Mouse (Mus musculus) thymus, postnatal 14 days (tissue): ENCODE data around the gene Fam78a.

ENCODE experiments used
- DNase-seq: peaks from one replicate; pipeline ENCODE4 v3.0.0; 2021

The Fam78a gene

GRCm38 (mm10) chr2:32084111-32084871, at the start of gene Fam78a:
TSS of gene Fam78a (minus strand) at chr2:32084857.
- DNase-seq: peak; percentile 83

- DNase-seq: peak; percentile 95
Observed at GRCm38 (mm10) chr2:32134039-32134438, 49.4 kb upstream of the Fam78a start.

- DNase-seq: peak; percentile 69
Observed at GRCm38 (mm10) chr2:32132567-32132992, 47.9 kb upstream of the Fam78a start.

DNA sequence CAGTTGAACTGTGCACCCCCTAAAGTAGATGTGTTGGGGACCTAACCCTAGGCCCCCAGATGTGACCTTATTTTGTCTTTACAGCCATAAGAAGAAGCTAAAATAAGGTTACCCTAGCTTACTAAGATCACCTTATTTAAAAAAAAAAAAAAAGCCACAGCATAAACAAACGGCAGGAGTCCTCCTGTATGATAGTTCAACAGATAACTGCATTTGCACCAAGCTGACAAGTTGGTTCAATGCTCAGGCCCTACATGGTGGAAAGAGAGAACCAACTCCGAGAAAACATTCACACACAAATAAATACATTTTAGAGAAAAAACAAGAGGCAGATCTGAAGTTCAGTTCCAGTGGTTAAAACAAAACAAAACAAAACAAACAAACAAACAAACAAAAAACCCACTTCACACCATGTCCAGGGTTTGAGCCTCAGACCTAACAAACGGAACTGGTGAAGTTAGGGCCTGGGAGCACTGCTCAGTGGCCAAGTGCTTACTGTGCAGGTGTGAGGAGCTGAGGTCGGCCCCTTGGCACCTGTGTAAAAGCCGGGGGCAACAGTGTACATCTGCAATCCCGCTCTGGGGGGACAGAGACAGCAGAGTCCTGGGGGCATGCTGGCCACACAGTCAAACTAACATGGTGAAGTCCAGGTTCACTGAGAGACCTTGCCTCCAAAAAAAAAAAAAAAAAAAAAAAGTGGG, 47.4 kb upstream of the Fam78a start:
- peak; percentile 55 for DNase-seq

GRCm38 (mm10) chr2:32131205-32131834, 46.7 kb upstream of the Fam78a start:
- DNase-seq: peak; percentile 14

GRCm38 (mm10) chr2:32130435-32130834, 45.8 kb upstream of the Fam78a start:
- DNase-seq: peak; percentile 70

DNA sequence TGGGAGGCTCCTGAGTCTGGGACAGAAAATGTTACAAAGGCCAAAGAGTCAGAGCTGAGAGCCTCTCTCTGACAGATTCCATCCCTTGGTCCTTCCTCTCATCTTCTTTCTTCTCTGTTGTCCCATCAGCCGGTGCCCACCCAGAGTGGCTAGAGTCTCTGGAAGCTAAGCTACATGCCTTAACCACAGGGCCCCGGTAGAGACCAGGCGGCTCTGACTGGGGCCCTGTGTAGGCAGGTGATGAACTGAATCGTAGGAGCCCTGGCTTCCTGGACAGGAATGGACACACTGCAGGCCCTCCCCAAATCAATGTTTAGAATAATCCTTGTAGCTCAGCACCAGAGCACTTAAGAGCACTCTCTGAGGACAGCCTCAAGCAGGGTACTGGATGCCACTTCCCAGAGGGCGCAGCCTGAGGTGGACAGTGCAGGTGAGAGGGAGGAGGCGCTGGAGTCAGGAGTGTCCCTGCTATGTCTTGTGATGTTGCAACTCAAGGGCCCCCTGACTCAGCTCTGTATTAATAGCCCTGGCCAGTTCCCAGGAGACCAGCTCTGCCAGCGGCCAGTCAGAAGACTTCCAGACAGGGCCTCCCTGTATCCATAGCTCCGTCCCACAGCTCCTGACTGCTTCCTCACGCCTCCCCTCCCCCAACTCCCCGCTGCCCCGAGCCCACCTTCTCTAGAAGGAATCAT, 44.9 kb upstream of the Fam78a start:
- no peak for DNase-seq

DNA sequence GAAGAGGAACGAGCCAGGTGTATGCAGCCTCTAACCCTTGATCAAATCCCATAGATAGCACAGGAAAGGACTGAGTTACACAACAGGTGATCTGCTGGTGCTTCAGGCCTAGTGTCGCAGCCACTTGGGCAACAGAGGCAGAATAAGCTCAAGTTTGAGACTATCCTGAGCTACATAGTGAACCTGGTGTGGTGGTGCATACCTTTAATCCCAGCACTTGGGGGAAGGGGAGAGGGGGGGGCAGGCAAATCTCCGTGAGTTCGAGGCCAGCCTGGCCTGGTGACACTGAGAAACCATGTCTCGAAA, 43.8 kb upstream of the Fam78a start:
- DNase-seq: no peak

DNA sequence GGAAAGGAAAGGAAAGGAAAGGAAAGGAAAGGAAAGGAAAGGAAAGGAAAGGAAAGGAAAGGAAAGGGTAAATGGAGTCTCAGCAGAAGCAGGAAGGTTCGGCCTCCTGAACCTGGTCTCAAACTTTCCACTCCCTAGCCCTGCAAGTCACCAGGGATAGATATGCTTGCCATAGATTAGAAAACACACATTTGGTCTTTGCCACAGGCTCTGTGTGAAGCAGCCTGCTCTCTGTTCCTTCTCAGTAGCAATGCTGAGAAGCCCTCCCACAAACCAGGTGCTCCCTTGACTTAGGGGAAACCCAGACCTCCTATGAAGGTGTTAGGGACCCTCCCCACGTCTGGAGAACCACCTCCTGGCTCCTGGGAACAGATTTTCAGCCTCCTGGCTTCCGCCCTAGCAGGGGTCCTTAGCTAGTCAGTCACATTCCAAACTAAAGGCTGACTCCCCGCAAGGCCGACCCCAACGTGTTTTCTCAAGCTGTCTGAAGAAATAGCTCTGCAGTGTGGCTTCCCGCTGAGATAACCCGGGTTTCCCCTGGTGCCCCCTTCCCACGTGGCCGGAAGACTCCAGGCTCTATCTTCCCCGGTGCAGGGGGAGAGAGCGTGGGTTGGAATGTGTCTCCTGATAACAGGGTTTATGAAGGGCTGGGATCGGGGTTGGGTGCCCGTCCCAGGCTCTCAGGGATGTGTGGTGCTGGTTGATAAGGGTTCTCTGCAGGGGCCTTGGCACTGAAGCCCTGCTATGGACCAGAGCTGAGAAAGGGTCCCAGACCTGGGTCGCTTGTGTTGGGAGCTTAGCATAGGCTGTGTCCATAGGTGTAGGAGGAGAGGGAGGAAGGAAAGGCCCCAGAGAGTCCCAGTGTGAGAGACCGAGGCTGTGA, 43.2 kb upstream of the Fam78a start:
- peak; percentile 49 for DNase-seq

GRCm38 (mm10) chr2:32121785-32122184, 37.1 kb upstream of the Fam78a start:
- no peak for DNase-seq

- peak; percentile 59 for DNase-seq
Observed at GRCm38 (mm10) chr2:32121150-32121549, 36.5 kb upstream of the Fam78a start.

DNA sequence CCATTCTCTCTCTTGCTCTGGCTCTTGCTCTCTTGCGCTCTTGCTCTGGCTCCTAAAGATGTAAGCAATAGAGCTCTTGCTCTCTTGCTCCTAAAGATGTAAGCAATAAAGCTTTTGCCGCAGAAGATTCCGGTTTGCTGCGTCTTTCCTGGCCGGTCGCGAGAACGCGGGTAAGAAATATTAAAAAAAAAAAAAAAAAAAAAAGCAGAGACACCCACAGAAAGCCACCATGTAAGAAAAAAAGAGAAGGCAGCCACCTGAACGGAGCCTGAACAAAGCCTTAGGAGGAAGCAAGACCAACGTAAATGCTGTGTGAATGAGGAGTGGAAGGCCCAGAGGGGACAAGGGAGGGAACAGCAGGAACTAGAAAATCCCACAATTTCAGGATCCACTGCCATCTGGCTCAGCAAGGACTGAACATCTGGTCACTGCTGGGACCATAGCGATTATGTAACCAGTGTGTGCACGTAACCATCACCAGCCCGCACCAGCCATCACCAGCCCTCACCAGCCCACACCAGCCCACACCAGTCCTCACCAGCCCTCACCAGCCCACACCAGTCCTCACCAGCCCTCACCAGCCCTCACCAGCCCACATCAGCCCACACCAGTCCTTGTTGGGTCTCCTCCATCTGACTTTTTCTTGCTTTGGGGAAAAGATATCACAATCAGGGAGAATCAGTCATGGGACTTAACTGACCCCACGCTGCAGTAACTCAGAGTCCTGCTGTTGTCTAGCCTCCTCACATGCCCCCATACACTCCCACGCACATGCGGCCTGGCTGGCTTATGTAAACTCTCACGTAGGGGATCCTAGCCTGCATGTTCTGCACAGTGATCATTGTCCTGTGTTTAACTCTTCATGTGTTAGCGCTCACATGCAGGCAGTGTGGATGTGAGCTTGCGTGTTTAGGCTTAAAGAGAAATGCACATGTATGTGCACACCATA, 35.4 kb upstream of the Fam78a start:
- no peak for DNase-seq

DNA sequence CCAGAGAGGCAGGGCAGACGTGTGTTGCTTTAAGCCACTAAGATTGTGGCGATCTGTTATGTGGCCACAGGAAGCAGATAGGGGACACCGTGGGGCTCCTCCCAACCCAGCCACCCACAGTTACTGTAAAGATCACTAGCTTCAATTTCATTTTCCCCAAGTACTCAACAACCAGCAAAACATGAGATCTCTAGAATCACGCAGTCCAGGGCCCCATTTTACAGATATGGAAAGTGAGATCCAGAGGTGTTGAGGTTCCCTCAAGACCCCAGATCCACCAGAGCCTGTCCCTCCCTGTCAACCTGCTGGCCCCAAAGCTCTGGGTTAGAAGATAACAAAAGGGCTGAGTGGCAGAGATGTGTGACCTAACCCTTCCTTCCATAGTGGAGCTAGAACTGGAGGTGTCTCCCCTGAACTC, 31.2 kb upstream of the Fam78a start:
- no peak for DNase-seq

- DNase-seq: no peak
Observed at GRCm38 (mm10) chr2:32112548-32112947, 27.9 kb upstream of the Fam78a start.

DNA sequence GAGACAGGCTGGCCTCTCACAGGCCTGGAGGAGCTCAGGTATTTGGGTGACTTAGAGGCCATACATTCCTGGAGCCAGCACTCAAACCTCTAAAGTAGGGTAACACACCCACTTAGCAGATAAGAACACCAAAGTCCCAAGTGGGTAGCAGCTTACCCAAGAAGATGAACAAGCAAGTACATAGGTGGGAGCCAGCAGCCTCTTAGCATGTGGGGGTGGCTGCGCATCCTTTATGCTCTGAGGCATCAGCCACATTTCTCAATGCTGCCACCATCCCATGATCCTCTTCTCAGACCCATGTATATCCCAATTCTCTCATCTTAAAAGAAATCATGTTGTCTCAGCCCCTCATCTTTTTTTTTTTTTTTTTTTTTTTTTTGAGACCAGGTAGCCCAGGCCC, 26.6 kb upstream of the Fam78a start:
- DNase-seq: no peak

- no peak for DNase-seq
Observed at GRCm38 (mm10) chr2:32105930-32106329, 21.3 kb upstream of the Fam78a start.

DNA sequence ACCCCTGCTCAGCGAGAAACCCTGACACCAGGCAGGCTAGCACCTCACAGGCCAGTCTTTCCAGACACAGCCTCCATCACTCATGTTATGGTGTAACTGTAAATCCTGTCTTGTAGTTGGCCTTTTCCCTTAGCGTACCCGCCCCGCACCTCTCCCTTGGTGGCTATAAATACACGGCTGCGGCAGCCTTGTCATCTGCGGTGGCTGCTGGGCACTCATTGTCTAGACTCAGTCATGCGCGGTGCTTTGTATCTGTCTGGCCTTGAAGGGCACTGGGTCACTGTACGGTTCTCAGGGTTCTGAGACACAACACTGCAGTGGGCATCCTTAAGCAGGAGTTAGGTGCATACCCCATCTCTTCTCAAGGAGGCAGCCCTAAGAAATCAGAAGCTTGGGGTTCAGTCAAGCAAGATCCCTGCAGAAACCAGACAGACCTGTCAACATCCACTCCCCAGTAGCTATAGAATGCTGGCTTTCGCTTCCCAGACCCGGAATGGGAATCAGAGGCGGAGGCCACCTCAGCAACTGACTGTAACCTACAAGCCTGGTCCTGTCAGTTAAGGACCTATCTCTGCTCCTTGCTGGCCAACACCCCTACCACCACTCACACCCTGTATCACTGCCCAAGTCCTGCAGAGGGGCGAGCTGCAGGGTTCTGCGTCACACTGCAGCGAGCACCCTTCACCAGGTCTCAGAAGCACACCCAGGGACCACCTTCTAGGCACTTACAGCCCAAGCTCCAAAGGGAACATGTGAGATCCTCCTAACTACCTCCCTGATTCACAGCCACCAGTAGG, 20.7 kb upstream of the Fam78a start:
- no peak for DNase-seq

DNA sequence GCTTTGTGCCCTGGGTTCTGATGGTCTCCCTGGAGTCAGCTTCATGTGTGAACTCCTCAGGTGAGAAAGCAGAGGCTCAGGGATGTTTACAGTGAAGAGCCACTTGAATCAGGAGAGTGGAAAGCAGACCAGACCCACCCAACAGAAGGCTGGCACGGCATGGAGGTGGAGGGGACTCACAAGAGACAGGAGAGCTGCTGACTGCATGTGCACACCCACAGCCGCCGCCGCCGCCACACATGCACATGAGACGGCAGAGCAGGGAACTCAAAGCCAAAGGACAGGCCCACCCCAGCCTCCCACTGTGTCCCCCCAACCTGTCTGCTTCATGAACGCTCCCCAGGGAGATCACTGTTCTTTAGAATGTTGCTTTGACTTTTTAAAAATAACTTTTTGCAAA, 19.5 kb upstream of the Fam78a start:
- no peak for DNase-seq

- DNase-seq: no peak
Observed at GRCm38 (mm10) chr2:32103557-32103956, 18.9 kb upstream of the Fam78a start.

DNA sequence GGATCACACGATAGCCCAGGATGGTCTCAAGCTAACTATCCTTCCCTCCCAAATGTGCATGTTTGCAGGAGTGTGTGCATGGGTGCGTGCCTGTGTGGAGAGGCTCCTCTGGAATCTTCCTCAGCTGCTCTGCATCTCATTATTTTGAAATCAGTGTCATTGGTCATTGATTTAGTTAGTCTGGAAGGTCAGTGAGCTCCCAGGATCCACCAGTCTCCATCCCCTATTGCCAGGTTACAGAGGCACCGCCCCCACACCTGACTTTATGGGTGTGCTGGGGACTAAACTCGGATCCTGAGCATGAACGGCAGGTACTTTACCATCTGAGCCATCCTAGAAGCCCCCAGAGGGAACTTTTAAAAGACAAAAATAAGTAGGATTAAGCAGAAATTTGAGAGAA, 18.3 kb upstream of the Fam78a start:
- no peak for DNase-seq

GRCm38 (mm10) chr2:32096122-32096420, 11.4 kb upstream of the Fam78a start:
- DNase-seq: no peak
